12 mouse cellular contexts compared by ENCODE assay signal in the genomic region with DNA sequence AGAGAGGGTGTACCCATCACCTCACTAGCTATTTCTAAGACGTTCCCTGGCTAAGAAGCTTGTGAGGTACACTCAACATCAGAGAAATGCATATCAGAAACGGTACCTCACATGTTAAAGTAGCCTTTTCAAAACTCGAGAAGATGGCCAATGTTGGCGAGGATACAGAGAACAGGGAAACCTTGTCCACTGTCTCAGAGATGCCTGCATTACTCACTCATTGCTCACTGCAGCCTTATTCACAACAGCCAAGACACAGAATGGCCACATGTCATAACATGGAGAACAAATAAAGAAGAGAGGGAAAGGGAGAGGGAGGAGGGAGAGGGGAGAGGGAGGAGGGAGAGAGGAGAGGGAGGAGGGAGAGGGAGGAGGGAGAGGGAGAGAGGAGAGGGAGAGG. TPM values are rescaled to one million over a fixed set of nuclear protein-coding genes. Genes with fewer than 3 reads are reported as not detected.
DNase-seq lines count a peak whose midpoint lies in the region; ATAC-seq and TF ChIP-seq lines count a peak whose summit lies in the region.
"Had no signal": no experiment of that assay in that cellular context is flagged by ENCODE, and none has a peak within 500 bp of the region (broad histone marks: within the 10 kb centered on the region; RNA-seq: fewer than 3 reads in every experiment).

No protein-coding gene starts in this region.

- no peak overlapping the region for H3K9ac ChIP-seq in lung, embryonic 15.5 days
- H3K9ac ChIP-seq in stomach, postnatal 0 days (ENCODE audit: low read length) = no peak overlapping the region
- H3K9ac ChIP-seq: limb, embryonic 12.5 days; liver, postnatal 0 days had no signal

- no peaks in the 10 kb centered on the region for H3K9me3 ChIP-seq in lung, embryonic 15.5 days
- no peaks in the 10 kb centered on the region for H3K9me3 ChIP-seq in stomach, postnatal 0 days (ENCODE audit: control insufficient read depth, low read length)
- H3K9me3 ChIP-seq: limb, embryonic 12.5 days had no signal

- peak overlapping the region; percentile 54 for H3K27ac ChIP-seq in lung, embryonic 15.5 days
- peak overlapping the region; percentile 66 for H3K27ac ChIP-seq in stomach, postnatal 0 days (replicated peaks)
- H3K27ac ChIP-seq: limb, embryonic 12.5 days had no signal

- H3K27me3 ChIP-seq in lung, embryonic 15.5 days = no peaks in the 10 kb centered on the region
- H3K27me3 ChIP-seq in stomach, postnatal 0 days (ENCODE audit: control insufficient read depth, insufficient read depth, low read length) = no peaks in the 10 kb centered on the region
- H3K27me3 ChIP-seq: limb, embryonic 12.5 days had no signal

- H3K4me1 ChIP-seq in lung, embryonic 15.5 days = peaks cover 53% of the 10 kb centered on the region
- H3K4me1 ChIP-seq in stomach, postnatal 0 days (replicated peaks; ENCODE audit: control insufficient read depth, insufficient read depth) = no peaks in the 10 kb centered on the region; the same call in none of the 2 replicates

- no peak overlapping the region; the same call in 1 of the 2 replicates for H3K4me2 ChIP-seq in lung, embryonic 15.5 days
- H3K4me2 ChIP-seq in stomach, postnatal 0 days (replicated peaks; ENCODE audit: low read depth) = no peak overlapping the region
- H3K4me2 ChIP-seq: limb, embryonic 12.5 days had no signal

- DNase-seq in frontal cortex, postnatal 10 days (ENCODE audit: low spot score in 2 of 2) = no peak
- DNase-seq in lung, adult 18-20 months = no peak
- DNase-seq in fibroblast of lung, adult 2 months (ENCODE audit: low read depth) = peak; percentile 44
- no peak for DNase-seq in stomach, postnatal 0 days (ENCODE audit: low spot score)
- DNase-seq: cerebellum, postnatal 36 days; gastrocnemius, postnatal 14 days; liver, postnatal 0 days; thymus, postnatal 25 days had no signal

- ATAC-seq in frontal cortex, adult (ENCODE audit: low TSS enrichment) = 0 out of 2 replicates have a peak, but pooled peaks have one; percentile 32
- no peak for ATAC-seq in lung, embryonic 15.5 days (ENCODE audit: borderline replicate concordance, extremely low read depth, low FRiP score, low TSS enrichment)
- ATAC-seq in stomach, postnatal 0 days (ENCODE audit: low FRiP score, low TSS enrichment) = no peak
- ATAC-seq in inflammation-experienced regulatory T-cells, adult 6 months = no peak
- ATAC-seq: liver, postnatal 0 days had no signal

- H3K4me3 ChIP-seq in lung, embryonic 15.5 days = no peak overlapping the region
- H3K4me3 ChIP-seq in stomach, postnatal 0 days (ENCODE audit: low read depth, low read length) = no peak overlapping the region
- H3K4me3 ChIP-seq: limb, embryonic 12.5 days had no signal

- TF ChIP-seq CTCF in stomach, postnatal 0 days (IDR thresholded peaks at IDR 0.05; ENCODE audit: low read depth) = no peak

- 32% methylated on average over 4 of the region's 4 CpGs for WGBS in lung, embryonic 15.5 days
- 39% methylated on average over 4 of the region's 4 CpGs for WGBS in stomach, postnatal 0 days

- no peaks in the 10 kb centered on the region for H3K36me3 ChIP-seq in lung, embryonic 15.5 days
- H3K36me3 ChIP-seq in stomach, postnatal 0 days (ENCODE audit: control insufficient read depth, insufficient read depth, low read length) = no peaks in the 10 kb centered on the region
- H3K36me3 ChIP-seq: limb, embryonic 12.5 days had no signal

- TF ChIP-seq EP300 in stomach, postnatal 0 days (optimal IDR thresholded peaks at IDR 0.05) = no peak

RNA-seq across cellular contexts. Expression of a gene that starts 47.9 kb away (rescaled TPM):
- 44.3 and 45.6 TPM in 2 replicates for polyA plus RNA-seq in lung, embryonic 15.5 days (2015; fragmentation: Nextera tagmentation; extraction: Ambion mirVana)
- polyA plus RNA-seq in stomach, postnatal 0 days (2015; fragmentation: Nextera tagmentation; extraction: Ambion mirVana) = 82.5 and 82.9 TPM in 2 replicates
- 100 to 1,000 TPM in 2 of 3 experiments, 10 to 100 TPM in 1; 91.7 to 126 (median 120) TPM for polyA plus RNA-seq in inflammation-experienced regulatory T-cells, adult 6 months (2017; shearing (Covaris generic))
